Mouse (Mus musculus): ENCODE measurements around the gene Fam241a. TPM values are rescaled to one million over a fixed set of nuclear protein-coding genes. Genes with fewer than 3 reads are reported as not detected.

Fam241a gene
- polyA plus RNA-seq, 1 experiment from 2014 or later = 10.7 TPM

- no peak for ATAC-seq (ENCODE audit: insufficient number of reproducible peaks, low FRiP score, low TSS enrichment, low read depth)
- Histone ChIP-seq H3K4me2 (no peak overlapping the region), H3K27ac (no peak overlapping the region), H3K4me3 (no peak overlapping the region), H3K9me3 (no peaks in the 10 kb centered on the region), H3K27me3 (no peaks in the 10 kb centered on the region), H3K4me1 (no peaks in the 10 kb centered on the region), H3K36me3 (no peaks in the 10 kb centered on the region; the same call in 1 of the 2 replicates), H3K9ac (no peak overlapping the region)
- WGBS = 72% methylated on average over 10 of the region's 10 CpGs
Observed at GRCm38 (mm10) chr3:127830183-127830582, 65.9 kb downstream of the Fam241a start.

GRCm38 (mm10) chr3:127827123-127827522 is 69.0 kb downstream of the Fam241a start:
- H3K4me2 ChIP-seq = no peak overlapping the region

GRCm38 (mm10) chr3:127826503-127826902 is 69.6 kb downstream of the Fam241a start:
- Histone ChIP-seq H3K27me3 (no peaks in the 10 kb centered on the region), H3K9me3 (no peaks in the 10 kb centered on the region), H3K4me2 (no peak overlapping the region), H3K4me3 (no peak overlapping the region), H3K4me1 (no peaks in the 10 kb centered on the region), H3K36me3 (peaks cover 8% of the 10 kb centered on the region), H3K9ac (no peak overlapping the region), H3K27ac (no peak overlapping the region)
- WGBS = 78% methylated on average over 7 of the region's 7 CpGs
- ATAC-seq (ENCODE audit: insufficient number of reproducible peaks, low FRiP score, low TSS enrichment, low read depth) = no peak

More at GRCm38 (mm10) chr3:127827123-127827522, 69.0 kb downstream of the Fam241a start:
- Histone ChIP-seq H3K9ac (no peak overlapping the region), H3K27me3 (no peaks in the 10 kb centered on the region), H3K27ac (no peak overlapping the region), H3K36me3 (peaks cover 3% of the 10 kb centered on the region; the same call in 1 of the 2 replicates), H3K4me3 (no peak overlapping the region), H3K9me3 (no peaks in the 10 kb centered on the region), H3K4me1 (no peaks in the 10 kb centered on the region)
- ATAC-seq (ENCODE audit: insufficient number of reproducible peaks, low FRiP score, low TSS enrichment, low read depth) = no peak
- WGBS = 59% methylated on average over 7 of the region's 7 CpGs

GRCm38 (mm10) chr3:127823886-127824863 is 71.9 kb downstream of the Fam241a start:
- Histone ChIP-seq H3K9me3 (no peaks in the 10 kb centered on the region), H3K36me3 (peaks cover 17% of the 10 kb centered on the region), H3K27ac (no peak overlapping the region), H3K27me3 (no peaks in the 10 kb centered on the region), H3K9ac (no peak overlapping the region), H3K4me1 (no peaks in the 10 kb centered on the region), H3K4me3 (no peak overlapping the region), H3K4me2 (no peak overlapping the region)
- ATAC-seq (ENCODE audit: insufficient number of reproducible peaks, low FRiP score, low TSS enrichment, low read depth) = no peak
- 74% methylated on average over 17 of the region's 17 CpGs for WGBS

- Histone ChIP-seq H3K4me2 (no peak overlapping the region), H3K36me3 (peaks cover 17% of the 10 kb centered on the region), H3K4me3 (no peak overlapping the region), H3K4me1 (no peaks in the 10 kb centered on the region), H3K27ac (no peak overlapping the region), H3K9me3 (no peaks in the 10 kb centered on the region), H3K9ac (no peak overlapping the region), H3K27me3 (no peaks in the 10 kb centered on the region)
- 82% methylated on average over 5 of the region's 5 CpGs for WGBS
- ATAC-seq (ENCODE audit: insufficient number of reproducible peaks, low FRiP score, low TSS enrichment, low read depth) = no peak
Observed at GRCm38 (mm10) chr3:127821209-127821608, 74.9 kb downstream of the Fam241a start.

- no peaks in the 10 kb centered on the region for H3K9me3 ChIP-seq
- H3K4me3 ChIP-seq = no peak overlapping the region
- no peak for ATAC-seq (ENCODE audit: insufficient number of reproducible peaks, low FRiP score, low TSS enrichment, low read depth)
- 89% methylated on average over 1 of the region's 1 CpGs for WGBS
- no peak overlapping the region for H3K27ac ChIP-seq
- no peak overlapping the region for H3K4me2 ChIP-seq
- no peaks in the 10 kb centered on the region for H3K27me3 ChIP-seq
- H3K36me3 ChIP-seq = peaks cover 20% of the 10 kb centered on the region
- no peaks in the 10 kb centered on the region for H3K4me1 ChIP-seq
- H3K9ac ChIP-seq = no peak overlapping the region
Observed at GRCm38 (mm10) chr3:127820400-127820799, 75.7 kb downstream of the Fam241a start.

Other genes starting within 250 kb of the Fam241a start
- 0.79 and 1.5 TPM in 2 replicates for gene Alpk1, start 115.8 kb downstream of the Fam241a start, polyA plus RNA-seq (2015; fragmentation: Nextera tagmentation; extraction: Ambion mirVana)
- 3.2 and 3.3 TPM in 2 replicates for gene Tifa, start 106.5 kb downstream of the Fam241a start, polyA plus RNA-seq (2015; fragmentation: Nextera tagmentation; extraction: Ambion mirVana)
- gene Ap1ar, start 58.8 kb downstream of the Fam241a start, polyA plus RNA-seq (2015; fragmentation: Nextera tagmentation; extraction: Ambion mirVana) = 41.6 and 50.8 TPM in 2 replicates